Mouse (Mus musculus) heart, embryonic 15.5 days (tissue): ENCODE results near the gene Rarg. TPM values are rescaled to one million over a fixed set of nuclear protein-coding genes. Genes with fewer than 3 reads are reported as not detected.
"Not testable (repeated sequence)": the region's sequence is repeated elsewhere in the genome, so short reads cannot be mapped to it uniquely, and the experiment has no call there.

Experiments used
- ATAC-seq: fragments of 200-750 bp; cut with Nextera tagmentation; replicated peaks from 2 replicates; pipeline ENCODE4 v1.8.0; 2017; ENCODE audit warnings: low read depth, moderate TSS enrichment; ENCODE audit not compliant: insufficient number of reproducible peaks, insufficient read depth, low FRiP score
- H3K27ac ChIP-seq: fragments of 300-500 bp; sonication (generic); 2 replicates; pipeline ENCODE4 v1.5.1; 2015; ENCODE audit warnings: mild to moderate bottlenecking, inconsistent platforms
- H3K27me3 ChIP-seq: fragments of 300-500 bp; sonication (generic); 2 replicates; pipeline ENCODE4 v1.6.1; 2015; ENCODE audit warnings: inconsistent platforms
- H3K36me3 ChIP-seq: fragments of 300-500 bp; sonication (generic); 2 replicates; pipeline ENCODE4 v1.6.1; 2015; ENCODE audit warnings: mild to moderate bottlenecking, inconsistent platforms
- H3K4me1 ChIP-seq: fragments of 300-500 bp; sonication (generic); replicated peaks from 2 replicates; pipeline ENCODE4 v1.6.1; 2015; ENCODE audit warnings: inconsistent platforms
- H3K4me2 ChIP-seq: fragments of 300-500 bp; sonication (generic); 2 replicates; pipeline ENCODE4 v1.6.1; 2015; ENCODE audit warnings: inconsistent platforms, mild to moderate bottlenecking, moderate library complexity
- H3K4me3 ChIP-seq: fragments of 300-500 bp; sonication (generic); 2 replicates; pipeline ENCODE4 v1.5.1; 2015; ENCODE audit warnings: mild to moderate bottlenecking, inconsistent platforms
- H3K9ac ChIP-seq: fragments of 300-500 bp; sonication (generic); 2 replicates; pipeline ENCODE4 v1.6.1; 2015; ENCODE audit warnings: mild to moderate bottlenecking, inconsistent platforms
- H3K9me3 ChIP-seq: fragments of 300-500 bp; sonication (generic); replicated peaks from 2 replicates; pipeline ENCODE4 v1.6.1; 2016; ENCODE audit warnings: inconsistent platforms
- WGBS: fragments of 180-500 bp; shearing (Covaris S2); methylation state at CpG from one replicate; pipeline ENCODE4 v1.1.7; 2015; ENCODE audit warnings: mixed read lengths; 5-methylcytosine and 5-hydroxymethylcytosine counted together
- polyA plus RNA-seq: library from polyadenylated mRNA; unstranded; fragments of >200 nt; fragmentation: Nextera tagmentation; extraction: Ambion mirVana; gene quantifications from 2 replicates; pipeline ENCODE4 v1.2.1, GENCODE M21; 2015

Gene Rarg
- polyA plus RNA-seq, 1 experiment from 2014 or later: 7.9 TPM

DNA sequence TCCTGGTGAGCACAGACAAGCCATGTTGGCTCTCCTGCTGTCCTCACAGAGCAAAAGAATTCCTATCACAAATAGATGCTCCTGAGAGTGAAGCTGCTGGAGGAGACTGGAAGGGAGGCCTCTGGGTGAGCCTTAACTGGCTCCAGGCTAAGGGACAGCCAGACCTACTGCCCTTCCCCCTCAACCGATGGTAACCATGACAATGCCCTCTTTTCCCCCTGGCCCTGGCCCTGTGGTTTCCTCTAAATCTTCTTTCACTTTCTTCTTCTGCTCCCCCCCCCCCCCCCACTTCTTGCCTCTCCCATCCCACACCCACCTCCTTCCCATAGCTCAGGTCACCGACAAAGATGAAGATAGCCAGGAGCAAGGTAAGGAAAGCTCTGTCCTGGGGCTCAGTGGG, 23.4 kb downstream of the Rarg start:
- Histone ChIP-seq H3K27ac (no peak overlapping the region), H3K36me3 (no peaks in the 10 kb centered on the region; the same call in 1 of the 2 replicates), H3K27me3 (peaks cover 5% of the 10 kb centered on the region; the same call in 1 of the 2 replicates), H3K4me2 (no peak overlapping the region), H3K9ac (no peak overlapping the region), H3K4me3 (no peak overlapping the region), H3K9me3 (no peaks in the 10 kb centered on the region), H3K4me1 (peaks cover 11% of the 10 kb centered on the region)
- 25% methylated on average over 2 of the region's 2 CpGs for WGBS
- no peak for ATAC-seq

DNA sequence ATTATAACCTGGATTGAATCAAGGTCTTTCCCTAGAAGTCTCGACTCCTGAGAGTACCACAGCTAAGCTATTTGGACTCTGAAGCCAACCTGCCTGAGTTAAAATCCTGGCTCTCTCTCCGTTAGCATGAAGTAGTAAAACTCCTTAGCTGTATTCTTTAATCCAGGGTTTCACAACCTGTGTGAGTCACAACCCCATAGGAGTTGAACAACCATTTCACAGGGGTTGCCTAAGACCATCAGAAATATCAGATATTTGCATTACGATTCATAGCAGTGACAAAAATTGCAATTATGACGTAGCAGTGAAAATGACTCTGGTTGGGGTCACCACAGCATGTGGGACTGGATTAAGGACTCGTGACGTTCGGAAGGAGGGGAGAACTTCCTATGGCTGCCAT, 24.6 kb downstream of the Rarg start:
- Histone ChIP-seq H3K27ac (no peak overlapping the region), H3K4me2 (no peak overlapping the region), H3K36me3 (no peaks in the 10 kb centered on the region; the same call in 1 of the 2 replicates), H3K27me3 (peaks cover 5% of the 10 kb centered on the region; the same call in 1 of the 2 replicates), H3K4me1 (peaks cover 11% of the 10 kb centered on the region), H3K9me3 (no peaks in the 10 kb centered on the region), H3K4me3 (no peak overlapping the region), H3K9ac (no peak overlapping the region)
- ATAC-seq: no peak
- 86% methylated on average over 7 of the region's 7 CpGs for WGBS

- H3K4me2 ChIP-seq: no peak within 1 kb of the TSS
- H3K27me3 ChIP-seq: peaks cover 5% of the 10 kb centered on the region; the same call in 1 of the 2 replicates
- no peaks in the 10 kb centered on the region for H3K9me3 ChIP-seq
- no peak within 1 kb of the TSS for H3K27ac ChIP-seq
- H3K36me3 ChIP-seq: no peaks in the 10 kb centered on the region
- WGBS: 26% methylated on average over 6 of the region's 6 CpGs
- 0 out of 2 replicates have a peak within 1 kb of the TSS, but pooled peaks have one; percentile 3 for H3K9ac ChIP-seq
- peaks cover 11% of the 10 kb centered on the region for H3K4me1 ChIP-seq
- no peak; the same call in 1 of the 2 replicates for ATAC-seq
- no peak within 1 kb of the TSS for H3K4me3 ChIP-seq
Measured at GRCm38 (mm10) chr15:102231748-102232147, 25.6 kb downstream of the Rarg start, which contains the start of gene Itgb7. Gene Itgb7 (minus strand): TSS chr15:102231944.

DNA sequence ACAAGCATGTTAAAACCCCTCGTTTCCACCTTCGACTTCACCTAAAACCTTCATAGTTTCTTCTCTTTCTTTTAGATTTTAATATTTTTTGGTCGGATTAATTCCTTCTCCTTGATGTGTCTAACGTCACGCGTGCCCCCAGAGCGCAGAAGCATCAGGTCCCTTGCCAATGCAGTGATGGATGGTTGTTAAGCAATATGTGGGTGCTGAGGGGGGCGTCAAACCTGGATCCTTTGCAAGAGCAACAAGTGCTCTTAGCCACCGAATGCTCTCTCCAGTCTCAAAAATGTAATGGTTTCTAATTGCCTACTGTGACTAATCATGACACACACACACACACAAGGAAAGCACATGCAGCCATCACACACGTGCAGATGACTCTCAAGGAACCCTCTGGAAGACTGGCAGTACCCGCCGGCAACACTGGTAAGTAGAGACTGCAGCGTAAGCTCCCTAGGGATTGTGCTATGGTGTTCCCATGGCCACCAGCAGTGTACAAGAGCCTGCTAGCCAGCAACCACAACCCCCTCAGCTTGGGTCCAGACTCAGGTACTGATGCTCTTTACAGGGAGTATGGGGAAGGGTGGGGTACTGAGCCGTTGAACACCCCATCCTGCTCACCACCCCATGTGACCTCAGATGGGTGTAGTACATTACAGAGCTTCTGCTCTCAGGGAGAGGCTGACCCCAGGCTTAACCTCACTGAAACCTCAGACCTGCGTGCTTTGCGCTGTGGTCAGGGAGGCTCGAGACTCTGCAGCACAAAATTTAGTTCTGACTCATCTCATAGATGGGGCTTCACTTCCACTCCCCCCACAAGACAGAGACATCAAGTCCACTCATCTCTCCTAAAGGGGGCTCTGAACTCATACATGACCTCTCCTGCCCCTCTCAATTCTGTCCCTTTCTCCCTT, 26.7 kb downstream of the Rarg start:
- H3K4me1 ChIP-seq: peaks cover 7% of the 10 kb centered on the region
- H3K36me3 ChIP-seq: no peaks in the 10 kb centered on the region
- H3K4me2 ChIP-seq: no peak overlapping the region
- H3K9me3 ChIP-seq: no peaks in the 10 kb centered on the region
- H3K27ac ChIP-seq: no peak overlapping the region
- no peak overlapping the region for H3K9ac ChIP-seq
- H3K27me3 ChIP-seq: peaks cover 5% of the 10 kb centered on the region; the same call in 1 of the 2 replicates
- 72% methylated on average over 17 of the region's 17 CpGs for WGBS
- ATAC-seq: no peak
- no peak overlapping the region for H3K4me3 ChIP-seq

- H3K4me1 ChIP-seq: peaks cover 12% of the 10 kb centered on the region
- not testable (repeated sequence) for H3K36me3 ChIP-seq, H3K4me2 ChIP-seq, H3K27ac ChIP-seq, ATAC-seq, H3K9me3 ChIP-seq, H3K4me3 ChIP-seq, H3K9ac ChIP-seq
- 66% methylated on average over 6 of the region's 6 CpGs for WGBS
- peaks cover 23% of the 10 kb centered on the region for H3K27me3 ChIP-seq
Measured at GRCm38 (mm10) chr15:102225619-102226018, 31.7 kb downstream of the Rarg start.

GRCm38 (mm10) chr15:102224992-102225617, 32.2 kb downstream of the Rarg start:
- no peaks in the 10 kb centered on the region for H3K9me3 ChIP-seq

GRCm38 (mm10) chr15:102224186-102224991, 32.9 kb downstream of the Rarg start:
- ATAC-seq: peak; percentile 81
- WGBS: 2% methylated on average over 43 of the region's 43 CpGs
- no peak overlapping the region for H3K27ac ChIP-seq
- H3K27me3 ChIP-seq: peaks cover 23% of the 10 kb centered on the region
- H3K4me2 ChIP-seq: peak overlapping the region; percentile 82
- H3K36me3 ChIP-seq: no peaks in the 10 kb centered on the region
- peaks cover 12% of the 10 kb centered on the region for H3K4me1 ChIP-seq
- peak overlapping the region; percentile 48 for H3K9ac ChIP-seq
- peak overlapping the region; percentile 48 for H3K4me3 ChIP-seq
- H3K9me3 ChIP-seq: no peaks in the 10 kb centered on the region

More at GRCm38 (mm10) chr15:102224992-102225617, 32.2 kb downstream of the Rarg start:
- H3K36me3 ChIP-seq: no peaks in the 10 kb centered on the region
- H3K9ac ChIP-seq: peak overlapping the region; percentile 48
- no peak overlapping the region for H3K27ac ChIP-seq
- peaks cover 12% of the 10 kb centered on the region for H3K4me1 ChIP-seq
- ATAC-seq: 0 out of 2 replicates have a peak, but pooled peaks have one; percentile 25
- 8% methylated on average over 19 of the region's 21 CpGs for WGBS
- peak overlapping the region; percentile 48 for H3K4me3 ChIP-seq
- peak overlapping the region; percentile 82 for H3K4me2 ChIP-seq
- peaks cover 23% of the 10 kb centered on the region for H3K27me3 ChIP-seq

DNA sequence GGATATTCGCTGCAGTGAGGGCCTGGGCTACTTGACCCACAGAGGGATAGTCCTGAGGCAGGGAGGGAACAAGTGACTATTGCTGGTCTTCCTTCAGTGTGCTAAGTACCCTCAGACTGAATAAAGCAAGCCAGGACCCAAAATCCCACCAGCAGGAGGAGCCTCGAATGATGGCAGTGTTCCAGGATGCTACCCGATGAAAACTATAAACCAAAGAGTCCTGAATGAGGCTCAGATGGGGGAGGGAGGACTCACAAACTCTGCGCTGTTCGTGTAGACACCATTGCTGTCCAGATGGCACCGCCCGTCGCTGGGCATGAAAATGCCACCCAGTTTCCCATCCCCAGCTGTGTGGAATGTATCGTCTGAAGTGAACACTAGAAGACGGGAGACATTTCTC, 34.9 kb downstream of the Rarg start:
- no peak overlapping the region for H3K4me3 ChIP-seq
- no peak overlapping the region for H3K27ac ChIP-seq
- peaks cover 23% of the 10 kb centered on the region for H3K27me3 ChIP-seq
- no peaks in the 10 kb centered on the region for H3K9me3 ChIP-seq
- WGBS: 54% methylated on average over 10 of the region's 10 CpGs
- ATAC-seq: no peak
- no peak overlapping the region for H3K9ac ChIP-seq
- H3K36me3 ChIP-seq: no peaks in the 10 kb centered on the region
- H3K4me1 ChIP-seq: peaks cover 12% of the 10 kb centered on the region
- no peak overlapping the region for H3K4me2 ChIP-seq

GRCm38 (mm10) chr15:102217325-102217724, 40.0 kb downstream of the Rarg start:
- Histone ChIP-seq H3K36me3 (peaks cover 27% of the 10 kb centered on the region), H3K4me2 (no peak overlapping the region), H3K27me3 (peaks cover 2% of the 10 kb centered on the region; the same call in 1 of the 2 replicates), H3K9me3 (no peaks in the 10 kb centered on the region), H3K9ac (no peak overlapping the region), H3K4me3 (no peak overlapping the region), H3K27ac (no peak overlapping the region), H3K4me1 (no peaks in the 10 kb centered on the region; the same call in 1 of the 2 replicates)
- ATAC-seq: 0 out of 2 replicates have a peak, but pooled peaks have one; percentile 11
- WGBS: 69% methylated on average over 7 of the region's 7 CpGs

GRCm38 (mm10) chr15:102216459-102217228, 40.7 kb downstream of the Rarg start:
- Histone ChIP-seq H3K9me3 (no peaks in the 10 kb centered on the region), H3K4me3 (no peak overlapping the region), H3K27me3 (no peaks in the 10 kb centered on the region), H3K9ac (no peak overlapping the region), H3K27ac (no peak overlapping the region), H3K36me3 (peaks cover 34% of the 10 kb centered on the region), H3K4me1 (peaks cover 4% of the 10 kb centered on the region; the same call in 1 of the 2 replicates), H3K4me2 (no peak overlapping the region)
- ATAC-seq: no peak
- 76% methylated on average over 16 of the region's 16 CpGs for WGBS
